Mouse (Mus musculus) spleen, adult 12 weeks (tissue): Measurements from ENCODE around the gene Ccdc36.

Experiments
- DNase-seq: peaks from one replicate; pipeline ENCODE4 v3.0.0; 2022; ENCODE audit warnings: low spot score

Gene Ccdc36

GRCm38 (mm10) chr9:108378234-108378633, 50.0 kb downstream of the Ccdc36 start:
- no peak for DNase-seq
